Mouse (Mus musculus) lung, postnatal 10 days (tissue): Measurements from ENCODE around the gene Oxnad1.
"Not testable (repeated sequence)": the region's sequence is repeated elsewhere in the genome, so short reads cannot be mapped to it uniquely, and the experiment has no call there.

Experiments used
- DNase-seq: peaks from one replicate; pipeline ENCODE4 v3.0.0; 2021

The Oxnad1 gene

GRCm38 (mm10) chr14:32084761-32085485 lies at the start of gene Oxnad1:
Oxnad1 (plus strand) TSS chr14:32085374.
- peak; percentile 92 for DNase-seq

- DNase-seq: no peak
These were observed 48.7 kb upstream of the Oxnad1 start for GRCm38 (mm10) chr14:32036482-32036881.

- no peak for DNase-seq
These were observed 47.4 kb upstream of the Oxnad1 start for GRCm38 (mm10) chr14:32037661-32038252.

- no peak for DNase-seq
These were observed 43.1 kb upstream of the Oxnad1 start for GRCm38 (mm10) chr14:32042108-32042507.

GRCm38 (mm10) chr14:32046357-32046756 lies 38.8 kb upstream of the Oxnad1 start:
- no peak for DNase-seq

- no peak for DNase-seq
These were observed 35.0 kb upstream of the Oxnad1 start for GRCm38 (mm10) chr14:32050171-32050570.

- DNase-seq: no peak
These were observed 31.3 kb upstream of the Oxnad1 start for GRCm38 (mm10) chr14:32053895-32054294.

GRCm38 (mm10) chr14:32054788-32055187 lies 30.4 kb upstream of the Oxnad1 start:
- DNase-seq: no peak

GRCm38 (mm10) chr14:32055781-32056180 lies 29.4 kb upstream of the Oxnad1 start:
- no peak for DNase-seq

GRCm38 (mm10) chr14:32056675-32057074 lies 28.5 kb upstream of the Oxnad1 start:
- DNase-seq: peak; percentile 29

- no peak for DNase-seq
These were observed 27.5 kb upstream of the Oxnad1 start for GRCm38 (mm10) chr14:32057664-32058063.

GRCm38 (mm10) chr14:32061398-32061797 lies 23.8 kb upstream of the Oxnad1 start:
- no peak for DNase-seq

- DNase-seq: no peak
These were observed 12.4 kb upstream of the Oxnad1 start for GRCm38 (mm10) chr14:32072807-32073206.

GRCm38 (mm10) chr14:32073211-32073685 lies 11.9 kb upstream of the Oxnad1 start:
- DNase-seq: peak; percentile 72

- no peak for DNase-seq
These were observed 11.3 kb upstream of the Oxnad1 start for GRCm38 (mm10) chr14:32073901-32074300.

GRCm38 (mm10) chr14:32076896-32077575 lies 8.1 kb upstream of the Oxnad1 start:
- peak; percentile 78 for DNase-seq

- no peak for DNase-seq
These were observed 4.1 kb upstream of the Oxnad1 start for GRCm38 (mm10) chr14:32081026-32081425.

- DNase-seq: no peak
These were observed 2.3 kb upstream of the Oxnad1 start for GRCm38 (mm10) chr14:32082891-32083290.

GRCm38 (mm10) chr14:32083466-32083865 lies 1.7 kb upstream of the Oxnad1 start:
- no peak for DNase-seq

- DNase-seq: peak; percentile 99
These were observed 470 bp downstream of the Oxnad1 start, which contains the start of gene Dph3 for GRCm38 (mm10) chr14:32085486-32086201. Dph3 (minus strand) TSS chr14:32085729.

- no peak for DNase-seq
These were observed 1.1 kb downstream of the Oxnad1 start for GRCm38 (mm10) chr14:32086226-32086625.

- DNase-seq: not testable (repeated sequence)
These were observed 2.5 kb downstream of the Oxnad1 start for GRCm38 (mm10) chr14:32087584-32088248.
